Mouse (Mus musculus) mature B cell (primary cell): ENCODE measurements at regions not wholly inside any gene's neighbourhood (a gene's known extent, or its start where the extent isn't known, plus 50 kb on each side); places are given as distances from the start of the nearest gene placed in this dataset.

Experiments
- in situ Hi-C: fragments of 300-500 bp; cut with MboI; formaldehyde crosslinking; loops from 2 replicates; pipeline ENCODE4 v1.14.3; 2019

DNA sequence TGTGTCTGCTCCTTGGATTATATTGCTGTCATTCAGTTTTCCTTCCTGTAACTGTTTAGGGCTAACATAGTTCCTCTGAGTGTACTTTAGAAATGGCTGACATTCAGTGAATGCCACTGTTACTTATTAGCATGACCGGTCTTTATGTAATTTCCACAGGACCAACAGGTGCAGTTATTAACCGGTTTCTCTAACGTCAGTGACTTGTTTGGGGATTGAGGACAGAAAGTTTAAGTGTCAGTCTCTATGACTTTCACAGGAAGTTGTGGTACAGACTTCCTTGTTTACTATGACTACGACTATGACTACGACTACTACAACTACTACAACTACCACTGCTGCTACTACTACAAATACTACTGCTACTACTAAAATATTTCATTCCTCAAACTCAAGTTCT, 170.4 kb upstream of the Ptger4 start:
- in situ Hi-C loops: loop anchor here (10.0 kb wide), 1 partner anchor 170 kb away; the partner anchor contains the start of gene Ptger4

DNA sequence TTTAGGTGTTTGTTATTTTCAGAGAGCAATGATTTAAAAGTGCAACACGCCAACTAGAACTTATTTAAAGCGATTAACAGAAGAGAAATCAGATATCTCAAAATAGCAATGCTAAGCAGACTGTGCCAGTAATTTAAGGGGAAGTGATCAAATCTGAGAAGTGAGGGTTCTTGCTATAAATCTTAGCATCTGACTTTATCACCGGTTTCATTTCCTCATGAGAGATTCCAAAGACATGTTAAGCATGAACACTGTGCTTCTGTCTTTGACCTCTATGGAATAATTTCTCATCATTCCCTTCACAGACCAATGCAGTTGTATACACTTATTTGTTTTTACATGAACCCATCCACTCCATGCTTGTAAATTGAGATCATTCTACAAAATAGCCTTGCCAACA, 172.0 kb upstream of the Ptger4 start:
- in situ Hi-C loops: loop anchor here (10.0 kb wide), 1 partner anchor 171 kb away; the partner anchor contains the start of gene Ptger4

DNA sequence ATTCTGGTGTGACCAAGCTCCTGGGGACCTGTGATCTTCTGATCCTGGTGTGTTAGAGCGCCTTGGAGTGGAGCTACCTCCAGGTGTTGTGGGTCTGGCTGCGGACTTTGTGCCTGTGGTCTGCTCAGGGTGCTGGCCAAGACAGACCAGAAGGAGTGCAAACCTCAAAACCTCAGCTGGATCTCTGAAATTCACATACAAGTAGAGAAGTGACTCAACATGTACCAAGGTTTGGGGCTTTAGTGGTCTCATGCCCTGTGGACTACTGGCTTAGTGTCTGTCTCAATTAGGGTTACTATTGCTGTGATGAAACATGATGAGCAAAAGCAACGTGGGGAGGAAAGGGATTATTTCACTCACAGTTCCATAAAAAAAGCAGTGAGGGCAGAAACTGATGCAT, 182.7 kb upstream of the Ptger4 start:
- in situ Hi-C loops: no loop called here

DNA sequence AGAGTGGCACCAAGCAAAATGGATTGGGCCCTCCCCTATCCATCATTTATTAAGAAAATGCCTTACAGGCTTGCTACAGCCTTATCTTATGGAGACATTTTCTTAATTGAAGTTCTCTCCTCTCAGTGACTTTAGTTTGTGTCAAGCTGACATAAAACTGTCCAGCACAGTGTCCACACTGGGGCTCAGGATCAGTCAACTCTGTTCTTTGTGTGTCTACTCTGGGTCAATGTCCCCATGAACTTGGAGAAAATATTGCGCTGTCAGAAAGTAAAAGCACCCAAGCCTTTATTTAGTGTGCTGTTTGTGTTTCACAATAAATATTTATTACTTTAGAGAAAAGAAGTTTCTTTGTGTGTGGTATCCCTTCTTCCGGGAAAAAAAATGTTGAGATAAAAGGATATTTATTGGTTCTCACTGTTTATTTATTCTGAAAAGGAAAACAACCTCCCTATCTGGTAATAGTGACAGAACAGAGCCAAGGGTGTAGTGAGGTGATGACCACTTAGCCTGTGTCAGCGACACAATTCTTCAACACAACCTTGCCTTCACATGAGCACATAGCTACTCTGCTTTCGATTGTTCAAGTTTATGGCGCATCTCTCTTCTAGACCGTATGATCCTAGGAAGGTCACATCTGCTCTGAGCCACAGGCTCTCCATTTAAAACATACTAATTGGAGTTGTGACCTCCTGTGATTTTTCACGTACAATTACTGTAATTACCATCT, 183.5 kb upstream of the Ptger4 start:
- in situ Hi-C loops: no loop called here

DNA sequence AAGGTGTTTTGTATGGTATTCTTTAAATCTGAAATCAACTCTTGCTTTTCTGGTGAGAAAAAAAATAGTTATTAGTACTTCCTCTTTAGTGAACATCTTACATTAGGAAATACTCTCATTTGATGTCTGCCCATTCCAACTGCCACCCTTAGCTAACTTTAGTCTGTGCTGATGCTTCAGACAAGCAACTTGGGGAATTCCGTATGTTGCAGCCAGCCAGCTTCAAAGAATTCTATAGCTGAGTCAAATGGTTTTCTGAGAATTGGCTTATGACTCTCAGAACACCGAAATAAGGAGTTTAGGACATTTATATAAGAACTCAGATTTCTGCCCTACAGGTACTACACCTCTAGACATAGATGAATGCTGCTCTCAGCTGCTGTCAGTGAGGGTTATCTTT, 188.0 kb upstream of the Ptger4 start:
- in situ Hi-C loops: no loop called here

DNA sequence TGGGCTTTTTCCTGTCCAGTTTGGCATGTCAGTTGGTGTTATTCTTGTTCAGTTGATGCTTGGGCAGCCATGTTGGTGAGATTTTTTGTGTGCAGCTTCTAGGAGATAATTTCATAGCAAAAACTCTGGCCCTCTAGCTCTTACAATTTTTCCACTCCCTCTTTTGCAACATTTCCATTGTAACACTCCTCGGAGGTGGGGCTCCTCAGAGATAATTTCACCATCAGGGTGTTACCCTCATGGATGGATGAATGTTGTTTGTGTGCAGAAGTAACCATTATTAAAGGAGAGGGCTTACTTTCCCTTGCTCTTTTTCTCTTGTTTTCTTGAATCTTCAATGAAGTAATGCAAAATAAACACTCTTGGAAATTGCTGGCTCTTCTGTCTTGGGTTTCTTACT, 193.0 kb upstream of the Ptger4 start:
- in situ Hi-C loops: no loop called here

DNA sequence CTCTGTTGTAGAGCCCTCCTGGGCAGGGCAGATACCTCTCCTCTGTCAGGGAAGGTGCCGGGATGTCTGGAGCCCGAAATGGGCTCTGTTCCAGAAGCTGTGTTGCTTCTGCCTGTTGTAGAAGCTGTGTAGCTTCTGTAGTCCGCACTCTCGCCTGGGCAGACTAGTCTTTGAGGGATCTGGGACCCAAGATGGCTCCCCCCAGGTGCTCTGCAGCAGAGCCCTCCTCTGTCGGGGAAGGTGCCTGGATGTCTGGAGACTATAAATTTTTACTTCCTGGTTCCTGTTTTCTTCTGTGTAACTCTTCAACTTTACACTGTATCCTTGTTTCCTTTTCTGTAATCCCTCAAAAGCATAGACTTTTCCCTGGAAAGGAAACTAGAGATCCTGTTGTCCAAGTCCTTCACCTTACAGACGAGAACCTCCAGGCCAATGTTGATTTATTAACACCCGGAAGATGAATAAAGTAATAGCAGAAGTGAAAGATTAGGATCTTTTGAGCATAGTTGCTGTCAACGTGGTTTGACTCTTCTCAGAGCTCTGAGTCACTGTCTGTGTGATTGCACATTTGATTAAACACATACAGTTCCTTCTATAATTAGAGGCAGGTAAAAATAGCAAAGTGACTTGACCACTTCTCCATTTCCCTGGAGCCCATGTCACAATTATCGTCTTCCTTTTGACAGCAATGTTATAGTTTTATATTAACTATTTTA, 202.2 kb upstream of the Ptger4 start:
- in situ Hi-C loops: no loop called here

DNA sequence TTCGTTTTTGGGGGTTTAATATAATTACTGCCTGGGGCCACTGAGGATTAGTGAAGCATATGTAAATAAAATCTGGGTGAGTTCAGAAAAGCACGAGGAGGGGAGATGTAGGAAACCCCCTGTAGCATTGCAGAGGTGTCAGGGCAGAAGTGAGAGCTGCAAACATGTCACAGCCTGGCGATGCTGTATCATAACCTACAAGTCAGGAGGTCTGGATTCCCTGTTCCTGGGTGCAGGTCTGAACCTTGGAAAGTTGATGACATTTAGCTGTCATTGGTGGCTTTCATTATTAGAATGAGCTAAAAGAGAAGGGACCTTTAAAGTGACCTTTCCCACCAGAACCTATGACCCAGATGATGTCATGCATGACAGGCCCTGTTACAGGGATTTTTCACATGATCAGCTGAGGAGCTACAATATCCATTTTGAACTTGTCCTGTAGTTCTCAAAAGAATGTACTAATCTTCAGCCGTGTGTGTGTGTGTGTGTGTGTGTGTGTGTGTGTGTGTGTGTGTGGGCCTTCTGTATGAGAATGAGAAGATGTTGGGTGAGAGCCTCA, 202.8 kb upstream of the Ptger4 start:
- in situ Hi-C loops: no loop called here

DNA sequence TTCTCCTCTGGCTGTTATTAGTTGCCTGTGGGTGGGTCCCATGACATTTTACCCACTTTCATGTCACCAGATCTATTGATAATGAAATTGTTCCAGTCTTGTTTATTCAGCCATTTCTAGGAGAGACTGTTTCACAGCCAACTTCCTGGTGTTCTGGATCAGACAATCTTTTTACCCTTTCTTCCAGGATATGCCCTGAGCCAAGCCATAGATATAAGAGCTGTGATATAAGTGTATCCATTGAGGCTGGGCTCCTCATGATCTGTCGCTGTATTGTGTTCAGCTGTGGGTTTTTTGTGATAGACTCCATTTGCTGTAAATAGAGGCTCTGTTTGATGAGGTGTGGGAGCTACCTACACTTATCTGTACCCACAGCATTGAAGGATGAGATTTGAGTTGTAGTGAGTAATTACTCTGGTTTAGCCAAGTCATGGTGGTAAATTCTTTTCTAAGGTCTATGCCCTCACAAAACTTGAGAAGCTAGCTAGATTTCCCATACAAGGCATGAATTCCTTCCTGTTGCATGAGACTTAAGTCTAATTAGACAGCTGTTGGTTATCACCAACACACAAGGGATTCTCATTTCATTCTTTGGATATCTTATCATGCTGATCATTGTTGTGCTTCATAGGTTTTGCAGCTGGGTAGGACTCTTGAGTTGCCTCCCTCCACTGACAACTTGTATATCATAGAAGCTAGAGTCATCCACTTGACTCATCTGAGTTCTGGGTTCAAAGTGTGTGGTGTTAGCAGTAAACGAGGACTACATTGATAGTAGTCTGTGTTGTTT, 203.9 kb upstream of the Ptger4 start:
- in situ Hi-C loops: no loop called here

DNA sequence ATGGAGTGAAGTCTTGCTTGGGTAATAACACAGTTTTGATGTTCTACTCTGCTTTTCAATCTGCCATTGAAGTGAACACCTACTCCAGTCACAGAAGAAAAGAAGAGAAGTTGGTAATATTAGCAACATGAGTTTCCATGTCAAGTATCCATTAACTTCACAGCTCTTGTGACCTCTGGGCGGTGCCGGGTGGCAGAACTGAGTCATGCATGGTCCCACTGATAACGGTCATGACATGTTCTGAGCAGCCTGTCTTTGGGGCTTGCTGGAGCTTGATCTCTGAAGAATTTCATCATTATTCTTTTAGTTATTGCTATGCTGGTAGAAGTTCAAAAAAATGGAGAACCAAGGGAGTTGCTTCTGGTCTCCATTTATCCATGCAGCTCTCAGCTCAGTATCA, 215.1 kb upstream of the Ptger4 start:
- in situ Hi-C loops: no loop called here

DNA sequence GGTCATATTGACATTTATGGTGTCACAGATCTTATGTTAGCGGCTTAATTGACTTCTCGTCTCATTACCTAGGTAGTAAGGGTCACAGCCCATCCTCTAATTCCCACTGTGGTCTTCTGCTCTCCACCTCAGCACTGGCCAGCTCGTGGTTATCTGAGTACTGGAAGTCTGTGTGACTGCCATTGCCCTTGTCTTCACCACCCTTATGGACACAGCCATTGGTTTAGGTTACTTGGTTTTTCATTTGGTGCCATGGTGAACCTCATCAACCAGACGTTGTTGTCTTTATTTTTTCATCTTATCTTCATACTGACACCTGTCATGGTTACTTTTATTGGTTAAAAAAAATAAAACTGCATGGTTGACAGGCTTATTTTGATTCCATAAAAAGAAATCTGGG, 215.6 kb upstream of the Ptger4 start:
- in situ Hi-C loops: no loop called here

DNA sequence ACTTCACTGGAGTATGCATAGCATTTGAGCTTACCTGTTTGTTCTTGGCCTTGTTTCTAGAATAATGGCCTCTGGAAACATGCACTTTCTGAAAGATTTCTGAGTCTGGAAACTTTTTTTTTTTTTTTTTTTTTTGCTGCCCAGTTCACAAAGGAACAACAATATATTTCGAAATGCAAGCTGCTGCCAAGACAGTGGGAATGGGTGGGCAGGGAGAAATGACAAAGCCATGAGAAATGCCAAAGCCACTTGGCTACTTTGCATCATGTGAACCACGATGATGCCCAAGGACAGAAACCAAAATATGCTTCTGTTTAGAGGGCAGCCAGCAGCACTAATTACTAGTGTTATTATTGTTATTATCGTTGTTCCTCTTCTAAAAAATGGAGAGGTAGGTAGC, 218.7 kb upstream of the Ptger4 start:
- in situ Hi-C loops: no loop called here

DNA sequence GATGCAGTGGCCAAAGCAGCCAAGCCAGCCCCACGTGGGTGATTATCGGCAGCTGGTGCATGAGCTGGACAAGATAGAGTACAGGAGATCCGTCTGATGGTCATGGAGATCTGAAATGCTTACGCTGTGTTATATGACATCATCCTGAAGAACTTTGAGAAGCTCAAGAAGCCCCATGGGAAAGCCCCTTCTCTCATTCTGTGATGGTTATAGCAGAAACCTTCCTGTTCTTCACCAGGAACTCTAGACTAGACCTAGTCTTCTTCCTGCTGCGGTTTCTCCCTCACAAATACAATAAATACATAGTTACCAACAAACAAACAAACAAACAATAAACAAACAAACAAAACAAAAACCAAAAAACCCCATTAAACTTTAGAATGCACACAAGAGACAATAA, 220.7 kb upstream of the Ptger4 start:
- in situ Hi-C loops: no loop called here

DNA sequence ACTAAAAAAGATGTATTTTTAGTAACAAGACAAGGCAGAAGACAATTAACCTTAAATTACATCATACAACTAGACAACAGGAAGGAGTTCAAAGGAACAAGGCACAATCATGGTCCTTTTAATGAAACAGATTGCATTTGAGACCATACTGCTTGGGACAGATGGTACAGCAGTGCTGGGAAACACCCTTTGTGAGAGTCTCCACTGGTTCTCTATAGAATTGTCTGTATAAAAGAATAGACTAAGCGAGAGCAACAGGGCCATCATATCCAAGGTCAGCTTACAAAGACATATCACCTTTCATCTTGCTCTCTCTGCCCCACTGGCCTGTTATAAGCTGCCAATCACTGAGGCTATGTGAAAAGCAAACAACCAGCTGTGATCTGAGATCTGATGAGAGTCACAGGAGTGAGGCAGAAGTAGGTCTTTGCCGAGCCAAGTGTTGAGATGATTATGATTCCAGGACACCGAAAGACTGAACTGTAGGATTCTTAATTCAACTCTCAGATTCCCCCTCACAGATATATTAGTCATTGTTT, 224.6 kb upstream of the Ptger4 start:
- in situ Hi-C loops: no loop called here

DNA sequence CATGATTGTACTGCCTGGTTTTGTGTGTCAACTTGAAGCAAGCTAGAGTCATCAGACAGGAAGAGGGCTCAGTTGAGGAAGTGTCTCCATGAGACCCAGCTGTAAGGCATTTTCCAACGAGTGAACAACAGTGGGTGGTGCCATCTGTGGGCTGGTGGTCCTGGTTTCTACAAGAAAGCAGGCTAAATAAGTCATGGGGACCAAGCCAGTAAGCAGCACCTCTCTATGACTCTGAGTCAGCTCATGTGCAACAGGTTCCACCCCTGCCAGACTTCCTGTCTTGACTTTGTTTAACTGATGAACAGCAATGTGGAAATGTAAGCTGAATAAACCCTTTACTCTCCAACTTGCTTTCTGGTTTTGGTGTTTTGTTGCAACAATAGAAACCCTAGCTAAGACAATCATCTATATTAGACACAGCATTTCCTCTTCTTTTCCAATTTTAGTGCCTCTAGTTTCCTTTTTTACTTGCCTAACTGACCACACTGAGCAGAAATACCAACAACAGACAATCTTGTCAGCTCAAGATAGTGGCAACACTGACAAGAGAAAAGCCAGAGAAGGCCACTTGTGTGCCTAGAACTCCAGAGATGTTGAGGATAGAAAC, 231.5 kb upstream of the Ptger4 start:
- in situ Hi-C loops: no loop called here

DNA sequence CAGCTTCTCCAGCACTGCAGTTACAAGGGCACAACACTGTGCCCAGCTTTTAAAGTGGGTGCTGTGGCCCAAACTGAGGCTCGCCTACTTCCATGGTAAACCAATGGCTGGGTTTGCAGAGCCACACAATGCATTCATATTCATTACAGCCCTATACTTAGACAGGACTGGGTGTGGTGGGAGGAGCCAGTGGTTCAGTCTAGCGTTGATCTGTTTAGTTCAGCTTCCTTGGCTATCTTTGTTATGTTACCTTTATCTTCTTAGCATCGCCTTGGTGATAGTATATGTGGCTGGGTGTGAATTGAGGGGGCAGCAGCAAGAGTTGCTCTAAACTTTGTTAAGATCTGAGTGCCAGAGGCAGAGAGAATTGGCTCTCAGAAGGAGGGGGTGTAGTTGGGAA, 249.3 kb upstream of the Ptger4 start:
- in situ Hi-C loops: no loop called here

DNA sequence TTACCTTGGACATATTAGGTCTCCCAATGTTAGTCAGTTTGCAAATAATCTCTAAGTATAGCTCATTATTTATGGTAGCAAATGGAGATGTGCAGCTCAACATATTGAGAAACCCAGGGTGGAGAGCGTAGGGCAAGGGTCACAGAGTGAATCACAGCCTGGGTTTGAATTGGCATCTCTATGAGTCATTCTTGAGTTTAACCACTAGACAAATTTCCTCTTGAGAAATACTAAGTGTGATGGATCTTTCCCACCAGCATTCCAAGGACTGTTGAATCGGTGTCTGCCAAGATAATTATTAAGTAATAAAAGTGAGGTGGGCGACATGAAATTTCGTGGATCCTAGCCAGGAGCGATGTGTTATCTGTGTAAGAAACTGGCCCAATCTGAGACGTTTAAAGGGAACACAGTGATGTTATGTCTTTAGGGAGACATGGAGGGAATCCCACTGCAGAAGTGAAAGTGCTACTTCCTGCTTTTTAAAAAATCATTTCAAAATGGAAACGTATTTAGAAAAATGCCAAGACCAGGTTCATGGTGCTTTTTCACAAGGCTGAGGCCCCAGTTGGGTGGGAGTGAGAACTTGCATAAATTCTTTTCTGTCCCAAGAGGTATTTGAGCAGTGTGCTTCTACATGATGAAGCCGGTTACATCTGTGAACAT, 251.3 kb upstream of the Ptger4 start:
- in situ Hi-C loops: no loop called here

DNA sequence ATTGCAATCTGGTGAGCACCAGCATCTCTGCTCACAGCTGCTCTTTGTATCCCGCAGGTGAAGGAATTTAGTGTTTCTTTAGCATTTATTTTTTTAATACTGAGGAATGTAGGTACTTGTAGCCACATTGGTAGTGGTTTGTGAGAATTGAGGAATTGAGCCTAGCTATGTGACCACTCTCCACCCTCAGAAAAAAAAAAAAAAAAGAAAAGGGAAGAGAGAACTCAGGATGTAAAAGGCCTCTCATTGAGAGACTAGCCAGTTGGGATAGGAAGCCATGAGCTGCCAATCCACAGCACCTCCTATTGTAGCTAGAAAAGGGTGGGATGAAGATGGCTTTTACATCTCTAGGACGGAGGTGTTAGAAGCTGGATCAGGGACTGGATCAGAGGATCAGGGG, 252.0 kb upstream of the Ptger4 start:
- in situ Hi-C loops: no loop called here

DNA sequence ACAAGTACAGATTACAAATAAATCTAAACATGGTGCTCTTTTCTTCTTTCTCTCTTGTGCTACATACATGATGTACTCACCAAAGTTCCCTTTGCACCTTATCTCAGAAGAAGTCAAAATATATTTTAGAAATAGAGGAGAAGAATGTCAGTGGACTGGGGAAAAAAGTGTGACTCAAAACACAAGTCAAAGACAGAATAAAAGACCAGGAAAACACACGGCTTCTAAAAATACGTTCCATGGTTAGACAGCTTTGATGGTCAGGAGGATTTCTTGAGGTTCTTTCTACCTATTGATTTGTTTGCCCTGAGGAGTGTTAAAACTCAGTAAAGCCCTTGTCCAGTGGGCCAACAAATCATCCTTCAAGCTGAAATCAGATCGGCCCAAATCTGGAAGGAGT, 260.5 kb upstream of the Ptger4 start:
- in situ Hi-C loops: no loop called here

DNA sequence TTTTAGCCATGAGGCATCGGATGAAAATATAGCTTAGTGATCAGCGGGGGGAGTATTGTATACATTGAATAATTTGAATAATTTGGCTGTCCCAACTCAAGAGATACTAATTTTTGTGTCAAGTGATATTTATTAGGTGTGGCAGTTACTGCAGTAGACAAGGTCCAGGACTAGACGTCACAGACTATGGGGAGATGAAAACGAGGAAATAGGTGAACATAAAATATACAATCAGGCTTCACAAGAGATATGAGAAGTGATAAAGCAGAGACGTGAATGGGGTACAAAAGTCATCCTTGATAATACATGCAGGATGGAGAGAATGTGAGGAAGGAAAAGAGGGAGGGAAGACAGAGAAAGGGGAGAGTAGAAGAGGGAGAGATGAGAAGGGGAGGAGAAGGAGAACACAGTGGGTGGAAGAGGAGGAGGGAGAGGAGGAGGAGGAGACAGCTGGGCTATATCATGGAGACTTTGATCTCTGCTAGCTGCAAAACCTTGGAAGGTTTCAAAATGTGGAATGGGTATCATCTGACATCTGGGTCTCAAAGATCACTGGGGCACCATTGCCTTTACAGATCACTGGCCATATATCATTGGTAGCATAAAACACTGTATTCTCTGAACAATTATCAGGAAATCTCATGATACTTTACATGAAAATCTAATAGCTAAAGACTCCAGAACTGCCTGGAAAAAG, 263.0 kb upstream of the Ptger4 start:
- in situ Hi-C loops: no loop called here

DNA sequence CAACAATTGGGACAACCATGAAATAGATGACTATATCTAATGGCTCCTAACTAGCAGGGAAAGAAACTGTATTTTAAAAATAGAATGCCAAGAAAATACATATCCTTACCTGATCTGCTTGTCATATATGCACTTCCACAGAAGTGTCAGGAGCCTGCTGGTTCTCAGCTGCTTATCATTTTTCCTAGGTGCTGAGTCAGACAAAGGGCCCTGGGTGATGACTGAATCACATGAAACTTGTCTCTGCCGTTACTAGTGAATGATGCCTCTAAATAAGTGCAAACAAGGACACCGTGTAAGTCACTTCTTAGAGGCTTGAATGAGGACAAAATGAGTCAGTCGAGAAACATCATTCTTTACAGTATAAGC, 263.5 kb upstream of the Ptger4 start:
- in situ Hi-C loops: no loop called here
